Mouse (Mus musculus): ENCODE results near the gene Ttc34. TPM values are rescaled to one million over a fixed set of nuclear protein-coding genes. Genes with fewer than 3 reads are reported as not detected.

The Ttc34 gene
- polyA plus RNA-seq, 1 experiment from 2014 or later: 0.58 TPM

GRCm38 (mm10) chr4:154914707-154915106 lies 77.4 kb downstream of the Ttc34 start:
- H3K4me3 ChIP-seq (ENCODE audit: low read depth, low read length): no peak overlapping the region
- DNase-seq (ENCODE audit: low spot score): no peak
- no peak overlapping the region for H3K9ac ChIP-seq (replicated peaks; ENCODE audit: low read length)
- no peak overlapping the region for H3K4me2 ChIP-seq (ENCODE audit: low read depth, low read length)
- 67% methylated on average over 3 of the region's 3 CpGs for WGBS
- no peaks in the 10 kb centered on the region for H3K4me1 ChIP-seq (ENCODE audit: control insufficient read depth, insufficient read depth, low read length)
- H3K36me3 ChIP-seq (replicated peaks; ENCODE audit: control insufficient read depth, insufficient read depth, low read depth, low read length): no peaks in the 10 kb centered on the region
- no peaks in the 10 kb centered on the region for H3K27me3 ChIP-seq (ENCODE audit: control insufficient read depth, insufficient read depth, low read length)
- no peaks in the 10 kb centered on the region for H3K9me3 ChIP-seq (replicated peaks; ENCODE audit: control insufficient read depth, low read length)
- ATAC-seq (replicated peaks; ENCODE audit: insufficient number of reproducible peaks, low FRiP score, low TSS enrichment, low read depth): no peak
- H3K27ac ChIP-seq (replicated peaks; ENCODE audit: low read depth, low read length): no peak overlapping the region

GRCm38 (mm10) chr4:154915286-154915685 lies 78.0 kb downstream of the Ttc34 start:
- no peak overlapping the region for H3K9ac ChIP-seq (replicated peaks; ENCODE audit: low read length)
- H3K9me3 ChIP-seq (replicated peaks; ENCODE audit: control insufficient read depth, low read length): no peaks in the 10 kb centered on the region
- H3K4me1 ChIP-seq (ENCODE audit: control insufficient read depth, insufficient read depth, low read length): no peaks in the 10 kb centered on the region
- no peaks in the 10 kb centered on the region for H3K36me3 ChIP-seq (replicated peaks; ENCODE audit: control insufficient read depth, insufficient read depth, low read depth, low read length)
- 82% methylated on average over 10 of the region's 10 CpGs for WGBS
- H3K4me3 ChIP-seq (ENCODE audit: low read depth, low read length): no peak overlapping the region
- H3K27ac ChIP-seq (replicated peaks; ENCODE audit: low read depth, low read length): no peak overlapping the region
- DNase-seq (ENCODE audit: low spot score) (no peak), ATAC-seq (replicated peaks; ENCODE audit: insufficient number of reproducible peaks, low FRiP score, low TSS enrichment, low read depth) (no peak)
- no peaks in the 10 kb centered on the region for H3K27me3 ChIP-seq (ENCODE audit: control insufficient read depth, insufficient read depth, low read length)
- no peak overlapping the region for H3K4me2 ChIP-seq (ENCODE audit: low read depth, low read length)

DNA sequence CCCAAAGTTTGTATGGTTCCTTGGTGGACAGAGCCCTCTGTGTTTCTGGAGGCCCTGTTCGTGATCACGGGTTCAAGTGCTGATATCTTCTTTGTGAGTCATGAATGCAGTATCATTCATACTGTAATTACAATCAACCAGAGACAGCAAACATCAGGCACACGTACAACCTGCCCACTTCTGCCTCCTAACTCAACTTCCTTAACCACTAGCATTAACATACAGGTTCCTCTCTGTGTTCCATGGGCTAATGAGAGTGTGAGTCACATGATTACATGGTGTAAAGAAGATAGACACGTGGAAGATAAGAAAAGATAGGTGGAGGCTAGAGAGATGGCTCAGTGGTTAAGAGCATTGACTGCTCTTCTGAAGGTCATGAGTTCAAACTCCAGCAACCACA lies 79.4 kb downstream of the Ttc34 start:
- H3K9ac ChIP-seq (replicated peaks; ENCODE audit: low read length): no peak overlapping the region
- no peak for ATAC-seq (replicated peaks; ENCODE audit: insufficient number of reproducible peaks, low FRiP score, low TSS enrichment, low read depth)
- H3K9me3 ChIP-seq (replicated peaks; ENCODE audit: control insufficient read depth, low read length): no peaks in the 10 kb centered on the region
- H3K4me2 ChIP-seq (ENCODE audit: low read depth, low read length): no peak overlapping the region
- H3K27ac ChIP-seq (replicated peaks; ENCODE audit: low read depth, low read length): no peak overlapping the region
- H3K4me3 ChIP-seq (ENCODE audit: low read depth, low read length): no peak overlapping the region
- no peak for DNase-seq (ENCODE audit: low spot score)
- no peaks in the 10 kb centered on the region for H3K36me3 ChIP-seq (replicated peaks; ENCODE audit: control insufficient read depth, insufficient read depth, low read depth, low read length)
- WGBS: 86% methylated on average over 4 of the region's 4 CpGs
- no peaks in the 10 kb centered on the region for H3K27me3 ChIP-seq (ENCODE audit: control insufficient read depth, insufficient read depth, low read length)
- H3K4me1 ChIP-seq (ENCODE audit: control insufficient read depth, insufficient read depth, low read length): no peaks in the 10 kb centered on the region

Other genes starting within 250 kb of the Ttc34 start
- gene Prdm16, start 200.6 kb upstream of the Ttc34 start, polyA plus RNA-seq (2014; fragmentation: Nextera tagmentation; extraction: Ambion mirVana): 22.3 and 28.3 TPM in 2 replicates
- not detected in 2 replicates for gene Actrt2, start 169.6 kb upstream of the Ttc34 start, polyA plus RNA-seq (2014; fragmentation: Nextera tagmentation; extraction: Ambion mirVana)
- 0.28 and 0.54 TPM in 2 replicates for gene Mmel1, start 32.1 kb downstream of the Ttc34 start, polyA plus RNA-seq (2014; fragmentation: Nextera tagmentation; extraction: Ambion mirVana)
- gene Fam213b, start 61.7 kb downstream of the Ttc34 start, polyA plus RNA-seq (2014; fragmentation: Nextera tagmentation; extraction: Ambion mirVana): 45.7 and 46.9 TPM in 2 replicates
- gene Tnfrsf14, start 91.1 kb downstream of the Ttc34 start, polyA plus RNA-seq (2014; fragmentation: Nextera tagmentation; extraction: Ambion mirVana): 0.35 and 0.71 TPM in 2 replicates
- gene Hes5, start 123.5 kb downstream of the Ttc34 start, polyA plus RNA-seq (2014; fragmentation: Nextera tagmentation; extraction: Ambion mirVana): 35.4 and 47.4 TPM in 2 replicates
- gene Pank4, start 126.7 kb downstream of the Ttc34 start, polyA plus RNA-seq (2014; fragmentation: Nextera tagmentation; extraction: Ambion mirVana): 43.6 and 48.8 TPM in 2 replicates
- 1.4 and 2.1 TPM in 2 replicates for gene Plch2, start 219.3 kb downstream of the Ttc34 start, polyA plus RNA-seq (2014; fragmentation: Nextera tagmentation; extraction: Ambion mirVana)
- 7.3 and 7.4 TPM in 2 replicates for gene Pex10, start 229.6 kb downstream of the Ttc34 start, polyA plus RNA-seq (2014; fragmentation: Nextera tagmentation; extraction: Ambion mirVana)
- 164 and 173 TPM in 2 replicates for gene Rer1, start 248.9 kb downstream of the Ttc34 start, polyA plus RNA-seq (2014; fragmentation: Nextera tagmentation; extraction: Ambion mirVana)
- gene Morn1, start 249.1 kb downstream of the Ttc34 start, polyA plus RNA-seq (2014; fragmentation: Nextera tagmentation; extraction: Ambion mirVana): 3.3 and 3.5 TPM in 2 replicates